Mouse (Mus musculus): Measurements from ENCODE around the gene Tut7. TPM values are rescaled to one million over a fixed set of nuclear protein-coding genes. Genes with fewer than 3 reads are reported as not detected.
A peak's percentile ranks its signal among the peaks of the same experiment; 100 is the strongest.
"Not testable (repeated sequence)": the region's sequence is repeated elsewhere in the genome, so short reads cannot be mapped to it uniquely, and the experiment has no call there.

Tut7 gene
- total RNA-seq, 2 experiments from 2014 or later: 61.0 to 64.3 TPM

DNA sequence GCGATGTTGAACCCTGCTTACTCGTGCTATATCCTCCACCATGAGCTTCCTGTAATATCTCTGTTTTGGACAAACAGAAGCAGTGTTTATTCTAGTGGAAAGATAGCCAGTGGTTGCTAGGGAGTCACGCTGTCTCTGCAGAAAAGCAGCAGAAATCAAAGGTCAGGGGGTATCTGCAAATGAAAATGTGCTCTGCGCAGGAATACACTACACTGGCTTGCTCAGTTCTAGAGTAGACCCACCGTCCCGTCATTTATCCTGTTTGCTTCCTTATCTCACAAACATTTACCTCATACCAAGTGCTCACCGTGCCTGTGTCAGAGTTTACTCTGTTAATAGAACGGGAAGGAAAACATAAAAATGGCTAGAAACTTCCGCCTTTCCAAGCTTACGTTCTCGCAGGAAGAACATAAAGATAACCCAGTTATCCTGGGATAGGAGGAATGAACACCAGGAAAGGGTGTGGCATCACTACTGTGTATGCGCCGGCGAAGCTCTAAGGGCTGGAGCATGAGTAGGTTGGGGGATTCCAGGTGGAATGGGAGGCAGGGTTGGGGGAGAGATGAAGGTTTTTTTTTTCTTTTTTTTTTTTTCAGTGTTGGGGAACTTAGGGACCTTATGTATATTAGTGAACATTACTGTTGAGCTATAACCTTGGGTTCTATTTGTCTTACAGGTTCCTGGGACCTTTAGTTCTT, 13.3 kb upstream of the Tut7 start:
- intact Hi-C loops (cut with DNase I): no loop called here
- no peak for DNase-seq (ENCODE audit: low spot score in 2 of 2)

DNA sequence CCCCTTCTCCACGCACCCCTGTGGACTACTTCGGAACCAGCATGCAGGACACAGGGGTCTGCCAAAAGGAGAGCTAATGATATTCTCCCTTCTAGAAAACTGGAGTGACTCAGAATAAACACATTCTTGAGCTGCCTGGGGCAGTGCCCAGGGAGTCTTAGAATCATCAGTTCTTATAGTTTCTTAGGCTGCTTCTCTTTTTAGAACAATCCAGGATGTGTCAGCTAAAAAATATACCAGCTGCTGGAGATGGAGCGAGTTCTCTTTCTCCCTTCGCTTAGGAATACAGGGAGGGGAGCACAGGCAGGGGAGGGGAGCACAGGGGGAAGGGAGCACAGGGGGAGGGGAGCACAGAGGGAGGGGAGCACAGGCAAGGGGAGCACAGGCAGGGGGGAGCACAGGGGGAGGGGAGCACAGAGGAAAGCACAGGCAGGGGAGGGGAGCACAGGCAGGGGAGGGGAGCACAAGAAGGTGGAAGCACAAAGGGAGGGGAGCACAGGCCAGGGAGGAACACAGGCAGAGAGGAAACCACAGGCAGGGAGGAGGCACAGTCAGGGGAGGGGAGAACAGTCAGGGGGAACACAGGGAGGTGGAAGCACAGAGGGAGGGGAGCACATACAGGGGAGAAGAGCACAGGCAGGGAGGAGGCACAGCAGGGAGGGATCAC, 12.0 kb upstream of the Tut7 start:
- peak; percentile 59 to 93 for DNase-seq (ENCODE audit: low spot score in 2 of 2)
- intact Hi-C loops (cut with DNase I): no loop called here

DNA sequence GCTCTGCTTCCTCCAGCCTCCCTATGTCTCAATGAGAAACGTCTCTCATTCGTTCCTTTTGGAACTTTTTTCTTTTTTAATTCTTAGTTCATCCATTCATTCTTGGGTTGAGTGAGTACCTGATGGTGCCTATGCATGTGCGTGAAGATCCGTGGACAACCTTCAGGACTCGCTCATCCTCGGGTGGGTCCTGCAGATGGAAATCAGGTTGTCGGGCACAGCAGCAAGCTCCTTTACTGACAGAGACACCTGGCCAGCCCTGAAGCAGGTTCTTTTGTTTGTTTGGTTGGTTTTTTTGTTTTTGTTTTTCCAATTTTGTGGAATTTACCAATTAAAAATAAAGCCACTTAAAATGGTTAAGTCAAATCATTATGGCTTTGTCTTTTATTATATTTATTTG, 9.9 kb upstream of the Tut7 start:
- DNase-seq (ENCODE audit: low spot score in 2 of 2): no peak
- intact Hi-C loops (cut with DNase I): no loop called here

GRCm38 (mm10) chr13:59832454-59832853, 9.5 kb upstream of the Tut7 start:
- DNase-seq (ENCODE audit: low spot score in 2 of 2): no peak
- intact Hi-C loops (cut with DNase I): no loop called here

DNA sequence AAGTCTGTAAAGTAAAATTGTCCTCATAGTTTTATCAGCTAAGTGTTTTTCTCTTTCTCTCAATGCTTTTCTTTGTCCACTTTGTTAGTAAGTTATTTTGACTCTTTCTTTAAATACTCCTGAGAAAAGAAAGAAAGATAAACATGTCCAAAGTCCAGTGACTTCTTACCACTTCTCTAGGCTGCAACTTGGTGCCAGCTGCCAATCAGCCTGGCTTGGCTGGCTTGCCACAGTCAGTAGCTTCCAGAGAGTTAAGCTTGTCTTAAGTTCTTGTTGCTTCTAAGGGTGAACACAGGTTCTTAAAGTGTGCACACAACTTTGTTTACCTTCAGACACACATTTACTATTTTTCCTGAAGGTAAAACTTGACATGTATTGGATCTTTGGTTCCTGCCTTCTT, 3.0 kb upstream of the Tut7 start:
- intact Hi-C loops (cut with DNase I): no loop called here

DNA sequence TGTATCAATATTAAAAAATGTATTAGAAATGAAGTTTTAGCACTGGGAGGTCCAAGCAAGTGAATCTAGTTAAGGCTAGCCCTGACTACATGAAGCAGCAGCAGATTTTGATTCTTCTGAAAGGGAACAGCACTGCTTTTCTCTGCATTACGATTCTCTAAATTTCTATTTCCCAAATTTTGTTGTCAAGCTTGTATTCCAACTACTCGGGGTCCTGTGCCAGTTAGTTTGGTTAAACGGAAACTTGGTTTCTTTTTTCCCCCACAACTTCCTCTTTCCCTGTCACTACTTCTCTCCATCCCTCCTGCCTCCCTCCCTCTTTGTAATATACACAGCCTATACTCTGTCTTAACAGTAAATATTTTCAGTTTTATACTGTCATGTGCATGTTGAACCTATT, 2.1 kb downstream of the Tut7 start:
- intact Hi-C loops (cut with DNase I): no loop called here
- no peak for DNase-seq (ENCODE audit: low spot score in 2 of 2)

More for the DNA sequence above, 3.0 kb upstream of the Tut7 start:
- DNase-seq (ENCODE audit: low spot score in 2 of 2): no peak

- intact Hi-C loops (cut with DNase I): no loop called here
- DNase-seq (ENCODE audit: low spot score in 2 of 2): no peak
Observed at GRCm38 (mm10) chr13:59820114-59820513, 2.8 kb downstream of the Tut7 start.

DNA sequence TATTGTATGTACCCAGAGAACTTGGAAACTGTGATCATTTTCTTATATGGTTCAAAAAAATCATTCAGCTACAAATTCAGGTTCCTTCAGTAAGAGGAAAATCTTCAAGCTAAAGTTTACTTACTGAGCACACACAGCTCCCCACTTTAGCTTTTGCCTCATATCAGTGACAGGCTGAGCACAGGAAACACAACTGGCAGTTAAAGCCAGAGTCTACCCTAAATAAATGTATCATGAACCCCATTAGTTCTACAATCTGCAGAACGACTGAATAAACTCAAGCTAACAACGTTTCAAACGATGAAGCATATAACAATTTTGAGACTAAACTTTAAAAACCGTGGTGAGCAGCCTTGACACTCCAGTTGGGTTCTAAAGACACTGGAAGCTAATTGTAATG, 5.6 kb downstream of the Tut7 start:
- DNase-seq (ENCODE audit: low spot score in 2 of 2): no peak

DNA sequence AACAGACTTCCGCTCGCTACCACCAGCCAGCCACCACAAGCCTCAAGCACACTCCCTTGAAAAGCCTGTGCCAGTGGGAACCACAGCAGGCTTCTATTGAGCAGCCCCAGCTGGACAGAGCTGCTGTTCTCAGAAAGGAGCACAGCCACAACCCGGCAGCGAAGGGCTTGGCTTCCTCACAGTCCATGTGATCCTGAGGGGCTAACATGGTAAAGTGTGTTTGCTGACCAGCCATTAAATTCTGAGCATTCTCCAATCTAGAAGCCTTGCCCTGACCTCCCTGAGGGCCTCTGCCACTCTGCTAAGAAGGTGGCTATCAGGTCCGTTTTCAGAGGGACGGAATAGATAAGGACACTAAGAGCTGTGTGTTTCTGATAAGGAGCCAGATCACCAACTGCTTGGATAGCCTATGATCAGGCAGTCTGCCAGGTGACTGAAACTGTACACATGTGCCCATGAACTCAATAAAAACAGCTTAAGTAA, 8.8 kb downstream of the Tut7 start:
- no peak for DNase-seq (ENCODE audit: low spot score in 2 of 2)
- intact Hi-C loops (cut with DNase I): no loop called here

More for the DNA sequence above, 5.6 kb downstream of the Tut7 start:
- intact Hi-C loops (cut with DNase I): no loop called here

DNA sequence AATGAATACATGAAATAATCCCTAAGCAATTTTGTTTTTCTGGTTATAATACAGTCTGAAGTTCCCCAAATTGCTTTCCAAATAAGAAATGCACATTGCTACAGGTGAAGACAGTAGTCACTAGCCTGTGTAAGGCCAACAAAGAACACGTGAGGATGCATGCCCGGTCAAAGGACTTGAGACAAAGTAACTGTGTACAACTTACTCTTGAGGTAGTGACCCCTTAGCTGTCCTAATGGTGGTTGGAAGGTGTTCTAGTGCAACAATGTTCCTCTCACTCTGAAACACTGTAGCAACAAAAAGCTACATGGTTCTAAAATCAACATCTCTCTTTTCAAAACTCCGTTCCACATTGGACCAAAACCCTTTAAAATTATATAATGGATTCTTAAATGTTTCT, 11.4 kb downstream of the Tut7 start:
- intact Hi-C loops (cut with DNase I): no loop called here
- DNase-seq (ENCODE audit: low spot score in 2 of 2): no peak

DNA sequence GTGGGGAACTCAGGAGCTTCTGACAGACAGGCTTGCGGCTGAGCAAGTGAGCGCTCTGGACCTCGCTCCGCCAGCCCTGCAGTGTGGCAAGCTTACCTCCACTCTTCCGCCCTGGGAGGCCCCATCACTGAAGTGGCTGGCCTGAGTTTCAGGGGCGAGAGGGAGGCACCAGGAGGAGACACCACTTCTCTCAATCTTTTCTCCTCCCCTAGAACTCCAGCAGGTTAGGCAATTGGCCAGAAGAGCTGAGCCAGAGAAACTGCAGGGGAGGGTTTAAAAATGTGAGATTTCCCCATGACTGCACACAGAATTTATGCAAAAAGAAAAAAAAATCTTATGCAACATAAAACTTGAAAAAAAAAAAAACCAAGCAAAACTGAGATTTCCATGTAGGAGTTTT, 21.9 kb downstream of the Tut7 start:
- intact Hi-C loops (cut with DNase I): no loop called here
- peak; percentile 22 to 74 for DNase-seq (ENCODE audit: low spot score in 2 of 2)

GRCm38 (mm10) chr13:59800077-59800476, 22.9 kb downstream of the Tut7 start:
- intact Hi-C loops (cut with DNase I): no loop called here
- no peak for DNase-seq (ENCODE audit: low spot score in 2 of 2)

DNA sequence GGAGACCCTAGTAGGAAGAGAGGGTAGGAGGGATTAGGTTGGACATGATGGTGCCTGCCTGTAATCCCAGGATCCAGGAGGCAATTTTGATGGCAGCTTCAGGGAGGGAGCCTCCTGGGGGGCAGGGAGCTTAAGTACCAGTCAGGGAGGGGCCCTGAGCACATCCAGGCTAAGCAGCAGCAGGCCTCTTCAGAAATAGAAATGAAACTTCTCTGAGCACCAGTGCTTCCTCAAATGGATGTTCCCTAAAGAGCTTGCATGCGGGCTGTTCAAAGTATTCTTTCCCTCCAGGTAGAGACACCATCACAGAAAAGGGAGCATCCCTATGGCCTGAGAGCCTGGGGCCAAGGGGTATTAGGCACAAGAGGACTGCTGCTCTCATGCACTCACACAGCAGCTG, 24.6 kb downstream of the Tut7 start:
- no peak for DNase-seq (ENCODE audit: low spot score in 2 of 2)
- intact Hi-C loops (cut with DNase I): no loop called here

DNA sequence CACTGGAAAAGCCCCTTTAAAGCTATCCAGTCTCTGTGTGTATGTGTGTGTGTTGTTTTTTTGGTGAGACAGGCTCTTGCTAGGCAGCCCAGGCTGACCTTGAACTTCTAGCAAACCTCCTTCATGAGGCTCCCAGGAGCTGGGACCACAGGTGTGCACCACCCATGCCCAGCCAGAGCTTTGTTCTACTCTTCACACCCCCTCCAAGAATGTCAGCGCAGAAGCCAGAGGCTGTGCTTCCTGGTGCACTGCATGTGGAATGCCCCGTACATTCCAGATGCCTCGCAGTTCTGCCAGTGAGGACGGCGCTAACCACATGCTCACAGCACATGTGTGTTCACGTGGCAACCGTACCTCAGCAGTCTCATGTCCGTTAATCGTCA, 26.5 kb downstream of the Tut7 start:
- DNase-seq (ENCODE audit: low spot score in 2 of 2): no peak
- intact Hi-C loops (cut with DNase I): no loop called here

DNA sequence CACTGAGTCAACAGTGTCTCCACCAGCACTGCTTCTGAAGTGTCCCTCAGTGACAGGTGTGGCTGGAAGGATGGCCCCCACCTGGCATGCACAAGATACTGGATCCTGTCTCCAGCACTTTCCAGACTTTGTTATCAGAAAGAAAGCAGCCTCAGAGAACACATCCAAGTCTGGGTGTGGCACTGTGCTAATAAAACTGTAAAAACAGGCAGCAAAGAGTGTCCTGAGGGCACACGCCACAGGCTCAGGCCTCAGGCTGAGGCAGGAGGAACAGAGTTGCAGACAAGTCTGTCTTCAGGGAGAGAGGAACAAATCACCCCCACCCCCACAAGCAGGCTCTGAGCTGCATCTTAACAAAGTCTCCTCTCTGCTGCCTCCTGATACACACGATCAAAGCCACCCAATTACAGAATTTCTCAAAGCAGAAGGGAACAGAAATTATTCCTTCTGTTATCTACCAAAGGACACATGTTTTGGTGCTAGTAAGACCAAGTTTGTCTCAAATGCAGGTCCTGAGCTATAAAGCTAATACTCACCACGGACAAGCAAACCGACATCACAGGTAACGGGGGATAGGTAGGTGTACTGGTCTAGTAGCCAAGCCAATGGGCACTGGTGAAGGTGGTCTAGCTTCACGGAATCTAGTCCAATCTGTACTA, 27.0 kb downstream of the Tut7 start:
- intact Hi-C loops (cut with DNase I): no loop called here
- DNase-seq (ENCODE audit: low spot score in 2 of 2): no peak

DNA sequence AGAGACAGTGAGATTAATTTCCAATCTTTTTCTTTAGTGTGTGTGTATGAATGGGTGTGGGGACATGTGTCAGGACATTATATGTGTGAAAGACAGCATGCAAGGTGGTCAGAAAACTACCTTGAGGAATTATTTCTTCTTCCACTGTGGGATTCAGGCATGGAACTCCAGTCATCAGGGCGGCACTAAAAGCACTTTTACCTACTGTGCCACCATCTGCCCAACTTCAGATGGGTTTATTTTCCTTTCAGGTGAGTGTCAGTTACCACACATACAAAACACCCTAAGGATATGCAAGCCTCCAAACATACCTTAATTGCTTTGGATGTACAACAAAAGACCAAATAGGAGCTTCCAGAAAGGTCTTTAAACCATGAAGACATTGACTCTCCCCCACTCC, 28.2 kb downstream of the Tut7 start:
- intact Hi-C loops (cut with DNase I): no loop called here
- DNase-seq (ENCODE audit: low spot score in 2 of 2): no peak

GRCm38 (mm10) chr13:59782145-59782544, 40.8 kb downstream of the Tut7 start, which contains the start of gene Gm49354:
TSS of gene Gm49354 (minus strand) at chr13:59782245.
- no peak for DNase-seq (ENCODE audit: low spot score in 2 of 2)
- intact Hi-C loops (cut with DNase I): no loop called here

DNA sequence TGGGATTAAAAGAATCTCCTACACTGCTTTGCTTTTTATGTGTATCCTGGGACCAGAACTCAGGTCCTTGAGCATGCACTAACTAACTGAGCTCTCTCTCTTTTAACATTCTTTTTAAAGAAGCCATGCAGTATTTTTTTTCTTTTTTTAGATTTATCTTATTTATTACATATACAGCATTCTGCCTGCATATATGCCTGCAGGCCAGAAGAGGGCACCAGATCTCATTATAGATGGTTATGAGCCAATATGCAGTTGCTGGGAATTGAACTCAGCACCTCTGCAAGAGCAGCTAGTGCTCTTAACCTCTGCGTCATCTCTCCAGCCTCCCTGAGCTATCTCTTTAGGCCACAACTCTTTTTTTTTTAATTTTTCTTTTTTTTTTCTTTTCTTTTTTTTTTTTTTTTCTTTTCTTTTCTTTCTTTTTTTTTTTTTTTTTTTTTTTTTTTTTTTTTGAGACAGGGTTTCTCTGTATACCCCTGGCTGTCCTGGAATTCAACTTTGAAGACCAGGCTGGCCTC, 43.1 kb downstream of the Tut7 start:
- intact Hi-C loops (cut with DNase I); DNase-seq (ENCODE audit: low spot score in 2 of 2): not testable (repeated sequence)

- intact Hi-C loops (cut with DNase I): no loop called here
Observed at GRCm38 (mm10) chr13:59779213-59779612, 43.7 kb downstream of the Tut7 start.

GRCm38 (mm10) chr13:59775168-59775567, 47.8 kb downstream of the Tut7 start:
- intact Hi-C loops (cut with DNase I): no loop called here
- DNase-seq (ENCODE audit: low spot score in 2 of 2): no peak

More at GRCm38 (mm10) chr13:59779213-59779612, 43.7 kb downstream of the Tut7 start:
- no peak for DNase-seq (ENCODE audit: low spot score in 2 of 2)
